Mouse (Mus musculus): ENCODE results near the gene Zfp683.

The Zfp683 gene

GRCm38 (mm10) chr4:134092382-134093288 lies 39.0 kb downstream of the Zfp683 start:
- DNase-seq (ENCODE audit: low spot score): no peak

GRCm38 (mm10) chr4:134094004-134094564 lies 40.4 kb downstream of the Zfp683 start:
- DNase-seq (ENCODE audit: low spot score): no peak

- no peak for DNase-seq (ENCODE audit: low spot score)
These were observed 41.4 kb downstream of the Zfp683 start, which contains the start of gene Cd52 for GRCm38 (mm10) chr4:134094923-134095547. Gene Cd52, minus strand, starts transcription at chr4:134095082.

GRCm38 (mm10) chr4:134096120-134096519 lies 42.5 kb downstream of the Zfp683 start:
- DNase-seq (ENCODE audit: low spot score): no peak

GRCm38 (mm10) chr4:134097015-134097608 lies 43.5 kb downstream of the Zfp683 start:
- no peak for DNase-seq (ENCODE audit: low spot score)

GRCm38 (mm10) chr4:134098628-134099027 lies 45.0 kb downstream of the Zfp683 start:
- DNase-seq (ENCODE audit: low spot score): no peak

- DNase-seq (ENCODE audit: low spot score): no peak
These were observed 46.6 kb downstream of the Zfp683 start for GRCm38 (mm10) chr4:134100245-134100644.

GRCm38 (mm10) chr4:134101979-134102741 lies 48.5 kb downstream of the Zfp683 start, which contains the start of gene Ubxn11:
Gene Ubxn11, plus strand, starts transcription at chr4:134102570.
- DNase-seq (ENCODE audit: low spot score): peak; percentile 86

GRCm38 (mm10) chr4:134102742-134103119 lies 49.1 kb downstream of the Zfp683 start:
- no peak for DNase-seq (ENCODE audit: low spot score)

- no peak for DNase-seq (ENCODE audit: low spot score)
These were observed 52.5 kb downstream of the Zfp683 start for GRCm38 (mm10) chr4:134106105-134106504.

- DNase-seq (ENCODE audit: low spot score): no peak
These were observed 54.1 kb downstream of the Zfp683 start for GRCm38 (mm10) chr4:134107730-134108129.

GRCm38 (mm10) chr4:134108196-134108595 lies 54.6 kb downstream of the Zfp683 start:
- no peak for DNase-seq (ENCODE audit: low spot score)

All from yolk sac, embryonic 10.5 days (tissue).